Mouse (Mus musculus) ES-E14 (cell line): Measurements from ENCODE around the gene Shroom1.

Source experiments
- CHD2 ChIP-seq: IDR thresholded peaks from 2 replicates; pipeline ENCODE4 v1.6.1; 2014; ENCODE audit warnings: mild to moderate bottlenecking, low read depth, low read length, inconsistent platforms
- HCFC1 ChIP-seq: IDR thresholded peaks from 2 replicates; pipeline ENCODE4 v1.6.1; 2012; ENCODE audit warnings: low read length, inconsistent platforms, borderline replicate concordance; ENCODE audit not compliant: insufficient read depth
- ZC3H11A ChIP-seq: IDR thresholded peaks from 2 replicates; pipeline ENCODE4 v1.6.1; 2012; ENCODE audit warnings: low read depth, mild to moderate bottlenecking, inconsistent platforms, low read length, borderline replicate concordance

- TF ChIP-seq CHD2, result no peak
- TF ChIP-seq HCFC1, result no peak
- no peak for TF ChIP-seq ZC3H11A
These were observed 5.6 kb upstream of the Shroom1 start for GRCm38 (mm10) chr11:53451361-53451760.
